Mouse (Mus musculus) gastrocnemius, adult 2 months (tissue): ENCODE results near the gene Galnt6. TPM values are rescaled to one million over a fixed set of nuclear protein-coding genes. Genes with fewer than 3 reads are reported as not detected.

Experiments
- DNase-seq: peaks from one replicate; pipeline ENCODE4 v3.0.0; 2022
- H3K27ac ChIP-seq: fragments of 200-600 bp; 2 replicates; pipeline ENCODE4 v1.8.1; 2022; ENCODE audit warnings: mild to moderate bottlenecking
- H3K4me3 ChIP-seq: fragments of 200-600 bp; 2 replicates; pipeline ENCODE4 v1.8.1; 2022; ENCODE audit warnings: mild to moderate bottlenecking, moderate library complexity
- CTCF ChIP-seq: fragments of 200-600 bp; IDR thresholded peaks from 2 replicates; pipeline ENCODE4 v1.8.1; 2022; ENCODE audit warnings: antibody characterized with exemption, mild to moderate bottlenecking, moderate library complexity
- intact Hi-C: fragments of 180-260 bp; cut with DNase I; formaldehyde crosslinking; loops from one replicate; pipeline ENCODE4 v1.15.1; 2025
- total RNA-seq, 2 experiments: library from RNA; stranded (reverse); gene quantifications; 2 replicates each; pipeline ENCODE4 v1.2.3; 2021

Gene Galnt6
- total RNA-seq, 2 experiments from 2014 or later, result 0.10 to 0.14 TPM

DNA sequence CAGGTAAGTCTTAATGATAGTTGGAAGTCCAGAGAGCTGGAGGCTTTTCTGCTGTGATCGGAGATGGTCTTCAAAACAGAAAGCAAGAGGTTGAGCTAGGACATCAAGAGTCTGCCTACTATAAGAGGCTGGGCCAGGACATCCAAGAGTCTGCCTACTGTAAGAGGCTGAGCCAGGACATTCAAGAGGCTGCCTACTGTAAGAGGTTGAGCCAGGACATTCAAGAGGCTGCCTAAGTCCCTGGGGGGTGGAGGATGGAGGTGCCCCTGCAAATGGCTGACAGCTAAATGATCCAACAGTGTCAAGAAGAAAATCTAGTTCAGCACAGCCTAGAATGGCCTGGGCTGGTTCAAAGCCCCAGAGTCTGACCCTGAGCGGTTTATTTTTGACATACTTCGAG, 19.4 kb upstream of the Galnt6 start:
- Histone ChIP-seq H3K27ac (no peak overlapping the region), H3K4me3 (no peak overlapping the region)
- no peak for DNase-seq
- intact Hi-C loops, result no loop called here
- no peak for TF ChIP-seq CTCF

DNA sequence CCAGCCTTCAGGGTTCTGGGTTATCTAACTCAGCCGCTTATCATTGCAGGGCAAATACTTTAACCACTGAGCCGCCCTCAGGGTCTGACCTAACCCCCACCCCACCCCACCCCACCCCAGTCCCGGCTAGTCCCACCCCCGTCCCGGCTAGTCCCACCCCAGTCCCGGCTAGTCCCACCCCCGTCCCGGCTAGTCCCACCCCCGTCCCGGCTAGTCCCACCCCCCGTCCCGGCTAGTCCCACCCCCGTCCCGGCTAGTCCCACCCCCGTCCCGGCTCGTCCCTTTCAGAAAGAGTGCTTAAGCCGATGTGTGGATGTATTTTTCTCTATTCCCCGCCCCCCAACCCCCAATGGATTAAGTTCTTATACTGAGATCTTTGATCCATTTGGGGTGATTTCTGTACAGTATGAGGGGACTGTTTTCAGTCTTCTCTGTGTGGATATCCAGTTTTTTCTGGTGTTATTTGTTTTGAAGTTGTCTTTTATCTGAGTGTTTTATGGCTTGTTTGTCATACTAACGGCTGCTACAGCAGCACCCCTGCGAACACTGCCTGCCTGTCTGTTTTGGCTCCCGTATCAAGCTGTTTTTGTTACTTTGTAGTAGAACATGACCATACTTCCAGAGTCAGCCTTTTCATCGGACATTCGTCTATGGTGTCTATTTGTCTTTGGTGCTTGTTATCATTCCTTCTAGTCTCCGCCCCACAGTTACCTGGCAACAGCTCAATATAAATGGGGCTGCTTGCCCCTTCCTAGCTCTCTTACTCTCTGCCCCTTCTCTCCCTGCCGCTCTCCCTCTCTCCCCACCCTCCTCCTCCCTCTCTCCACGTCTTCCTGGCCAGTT, 18.2 kb upstream of the Galnt6 start:
- no peak for TF ChIP-seq CTCF

DNA sequence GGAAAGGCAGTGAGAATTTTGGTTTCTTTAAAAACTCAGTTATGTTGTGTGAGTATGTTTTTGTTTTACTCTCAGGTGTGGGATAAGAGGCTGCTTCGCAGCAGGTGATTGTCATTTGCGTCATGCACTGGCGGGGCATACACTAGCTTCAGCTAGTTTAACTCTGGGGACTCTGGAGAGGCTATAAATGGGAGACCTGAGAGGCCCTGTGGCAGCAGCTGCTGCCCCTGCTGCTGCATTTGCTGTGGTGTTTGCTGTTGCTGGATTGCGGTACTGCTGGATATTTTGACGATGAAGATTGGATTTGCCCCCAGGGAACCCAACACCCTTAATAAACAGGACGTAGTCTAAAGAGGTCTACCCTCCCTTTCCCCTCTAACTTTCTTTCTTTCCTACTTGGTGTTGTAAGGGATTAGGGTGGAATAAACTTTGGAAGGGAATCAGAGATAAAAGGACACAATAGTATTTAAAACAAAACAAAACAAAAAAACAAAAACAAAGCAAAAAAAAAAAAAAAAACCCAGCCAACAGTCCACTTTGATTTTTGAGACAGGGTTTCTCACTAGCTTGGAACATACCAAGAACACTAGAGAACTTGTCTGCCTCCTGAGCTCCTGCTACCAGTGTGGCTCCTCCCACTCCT, 17.4 kb upstream of the Galnt6 start:
- DNase-seq, result no peak
- Histone ChIP-seq H3K27ac (no peak overlapping the region), H3K4me3 (peak overlapping the region; percentile 60)
- intact Hi-C loops, result no loop called here
- no peak for TF ChIP-seq CTCF

More for the DNA sequence above, 18.2 kb upstream of the Galnt6 start:
- peak; percentile 33 for DNase-seq
- intact Hi-C loops, result no loop called here
- peak overlapping the region; percentile 13; the same call in 1 of the 2 replicates for H3K27ac ChIP-seq
- peak overlapping the region; percentile 60 for H3K4me3 ChIP-seq

DNA sequence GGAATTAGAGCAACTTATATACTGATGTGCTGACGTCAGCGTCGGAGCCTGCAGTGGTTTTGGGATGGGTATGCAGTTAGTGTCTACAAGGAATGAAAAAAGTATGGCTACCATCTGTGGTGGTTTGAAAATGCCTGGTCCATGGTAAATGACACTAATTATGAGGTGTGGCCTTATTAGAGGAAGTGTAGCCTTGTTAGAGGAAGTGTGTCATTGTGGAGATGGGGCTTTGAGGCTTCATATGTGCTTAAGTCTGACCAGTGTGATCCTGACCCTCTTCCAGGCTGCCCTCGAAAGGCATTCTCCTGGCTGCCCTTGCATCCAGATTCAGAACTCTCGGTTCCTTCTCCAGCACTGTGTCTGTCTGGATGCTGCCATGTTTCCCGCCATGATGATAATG, 14.1 kb upstream of the Galnt6 start:
- intact Hi-C loops, result no loop called here
- no peak overlapping the region for H3K27ac ChIP-seq
- no peak overlapping the region for H3K4me3 ChIP-seq
- no peak for TF ChIP-seq CTCF
- DNase-seq, result no peak

DNA sequence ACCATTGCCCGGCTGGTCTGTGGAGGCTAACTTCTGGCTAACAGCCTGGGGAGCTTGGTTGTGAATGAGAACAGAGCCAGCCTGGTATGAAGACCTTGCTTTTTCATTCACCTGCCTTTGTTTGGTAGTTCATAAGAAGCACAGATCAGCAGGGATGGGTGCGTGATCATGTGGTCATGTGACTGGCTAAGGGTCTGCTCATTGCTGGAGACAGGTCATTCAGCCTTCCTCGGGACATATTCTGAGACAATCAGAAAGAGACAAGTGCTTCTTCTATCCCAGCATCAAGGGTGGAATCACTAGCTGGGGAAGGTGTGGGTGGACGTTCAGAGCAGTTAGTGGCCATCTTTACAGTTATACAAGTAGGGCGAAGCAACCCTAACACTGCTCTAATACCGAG, 10.3 kb upstream of the Galnt6 start:
- intact Hi-C loops, result no loop called here
- DNase-seq, result no peak
- H3K4me3 ChIP-seq, result no peak overlapping the region
- no peak overlapping the region for H3K27ac ChIP-seq
- no peak for TF ChIP-seq CTCF

DNA sequence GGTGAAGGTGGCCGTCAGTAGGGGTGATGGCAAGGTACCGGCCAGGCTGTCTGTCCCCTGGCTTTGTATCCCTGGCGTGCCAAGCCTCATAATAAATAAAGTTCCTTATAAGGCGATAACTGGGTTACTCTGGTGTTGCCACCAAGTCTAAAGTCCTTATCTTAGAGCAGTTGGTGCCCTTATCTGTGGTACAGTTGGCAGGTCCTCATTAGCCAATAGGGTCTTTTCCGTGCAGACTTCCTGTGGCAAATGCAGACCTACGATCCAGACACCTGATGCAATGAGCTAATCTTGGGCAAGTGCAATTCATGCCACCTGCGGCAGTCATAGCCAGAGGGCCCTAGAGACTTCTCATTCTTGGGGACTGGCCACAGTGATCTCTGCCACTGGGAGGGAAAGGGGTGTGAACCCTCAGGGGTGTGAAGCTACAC, 9.2 kb upstream of the Galnt6 start:
- no peak for TF ChIP-seq CTCF
- intact Hi-C loops, result no loop called here
- Histone ChIP-seq H3K4me3 (no peak overlapping the region), H3K27ac (no peak overlapping the region)
- DNase-seq, result no peak

DNA sequence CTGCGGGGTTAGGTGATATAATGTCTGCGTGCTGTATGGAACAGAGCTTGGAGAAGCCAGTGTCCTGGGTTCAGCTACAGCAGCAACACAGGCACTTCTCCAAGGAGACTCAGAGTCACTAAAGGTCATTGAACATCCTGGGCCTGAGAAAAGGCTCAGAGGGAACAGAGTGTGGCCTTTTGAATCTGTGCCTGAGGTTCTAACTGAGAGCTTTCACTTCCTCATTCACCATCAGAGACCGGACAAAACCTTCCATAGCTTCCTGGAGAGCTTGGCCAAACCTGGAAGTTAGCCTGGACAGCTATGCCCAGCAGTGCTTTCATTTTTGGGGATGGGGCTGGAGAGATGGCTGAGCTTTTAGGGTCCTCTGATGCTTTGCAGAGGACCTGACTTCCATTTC, 8.5 kb upstream of the Galnt6 start:
- intact Hi-C loops, result no loop called here
- no peak overlapping the region for H3K4me3 ChIP-seq
- no peak overlapping the region for H3K27ac ChIP-seq
- DNase-seq, result no peak
- TF ChIP-seq CTCF, result no peak

DNA sequence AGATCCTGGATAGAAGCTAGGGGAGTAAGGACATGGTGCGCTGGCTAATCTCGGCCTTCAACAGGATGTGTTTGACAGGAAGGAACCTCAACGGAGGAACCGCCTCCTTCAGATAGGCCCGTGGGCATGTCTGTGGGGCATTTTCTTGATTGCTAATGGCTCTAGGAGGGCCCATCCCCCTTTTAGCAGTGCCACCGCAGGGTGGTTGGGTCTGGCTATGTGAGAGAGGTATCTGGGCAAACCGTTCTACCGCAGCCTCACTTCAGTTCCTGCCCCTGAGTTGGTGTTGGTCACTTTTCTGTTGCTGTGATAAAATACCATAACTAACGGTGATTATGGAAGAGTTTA, 6.8 kb upstream of the Galnt6 start:
- no peak for TF ChIP-seq CTCF
- no peak overlapping the region for H3K27ac ChIP-seq
- DNase-seq, result no peak
- intact Hi-C loops, result no loop called here
- no peak overlapping the region for H3K4me3 ChIP-seq

DNA sequence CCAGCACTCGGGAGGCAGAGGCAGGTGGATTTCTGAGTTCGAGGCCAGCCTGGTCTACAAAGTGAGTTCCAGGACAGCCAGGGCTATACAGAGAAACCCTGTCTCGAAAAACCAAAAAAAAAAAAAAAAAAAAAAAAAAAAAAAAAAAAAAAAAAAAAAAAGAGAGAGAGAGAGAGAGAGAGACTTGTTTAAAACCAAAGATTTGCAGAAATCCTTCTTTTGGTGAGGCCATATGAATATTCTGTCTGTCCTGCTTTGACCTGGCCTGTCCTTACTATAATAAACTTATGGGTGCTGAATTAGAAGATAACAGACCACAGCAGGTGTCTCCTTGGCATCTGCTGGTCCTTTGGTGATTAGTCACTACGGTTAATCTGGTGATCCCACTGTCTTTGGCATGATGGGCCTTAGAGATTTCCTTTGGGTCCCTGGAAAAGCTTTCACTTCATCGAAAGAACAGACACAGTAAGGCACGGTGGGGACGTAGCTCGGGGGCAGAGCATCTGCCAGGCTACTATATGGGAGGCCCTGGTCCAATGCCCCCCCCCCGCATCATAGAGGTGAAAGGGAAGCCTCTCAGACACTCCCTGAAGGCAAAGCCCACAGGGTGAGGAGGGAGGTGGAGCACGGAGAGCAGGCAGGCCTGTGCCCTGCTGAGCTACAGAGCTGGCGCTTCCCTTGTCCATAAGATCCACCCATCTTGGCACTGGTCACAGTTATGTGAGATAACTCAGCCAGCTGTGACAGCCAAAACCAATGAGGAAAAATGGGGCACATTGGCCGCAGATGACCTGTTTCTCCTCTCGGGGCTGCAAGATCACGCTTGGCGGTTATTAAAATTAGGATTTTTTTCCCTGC, 6.1 kb upstream of the Galnt6 start:
- DNase-seq, result no peak
- no peak for TF ChIP-seq CTCF
- no peak overlapping the region for H3K4me3 ChIP-seq
- intact Hi-C loops, result no loop called here
- no peak overlapping the region for H3K27ac ChIP-seq

DNA sequence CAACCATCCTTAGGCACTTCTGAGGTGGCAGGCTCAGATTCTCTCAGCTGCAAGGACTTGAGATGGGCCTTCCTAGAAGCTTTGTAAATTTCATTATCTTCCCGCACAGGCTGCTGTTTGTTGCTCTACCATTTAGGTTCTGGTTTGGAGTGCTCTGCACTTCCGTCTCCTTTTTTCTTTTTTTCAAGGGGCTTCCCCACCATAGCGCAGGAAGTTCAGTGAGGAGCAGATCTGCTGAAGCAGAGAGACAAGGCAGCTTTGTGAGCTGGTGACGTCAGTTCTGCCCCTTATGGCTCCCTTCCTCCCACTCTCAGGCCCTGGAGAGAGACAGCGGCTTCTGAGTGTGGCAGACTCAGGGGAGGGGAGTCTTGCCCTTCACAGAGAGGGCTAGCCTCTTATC, 3.4 kb upstream of the Galnt6 start:
- no peak overlapping the region for H3K27ac ChIP-seq
- TF ChIP-seq CTCF, result no peak
- intact Hi-C loops, result no loop called here
- no peak for DNase-seq
- no peak overlapping the region for H3K4me3 ChIP-seq

DNA sequence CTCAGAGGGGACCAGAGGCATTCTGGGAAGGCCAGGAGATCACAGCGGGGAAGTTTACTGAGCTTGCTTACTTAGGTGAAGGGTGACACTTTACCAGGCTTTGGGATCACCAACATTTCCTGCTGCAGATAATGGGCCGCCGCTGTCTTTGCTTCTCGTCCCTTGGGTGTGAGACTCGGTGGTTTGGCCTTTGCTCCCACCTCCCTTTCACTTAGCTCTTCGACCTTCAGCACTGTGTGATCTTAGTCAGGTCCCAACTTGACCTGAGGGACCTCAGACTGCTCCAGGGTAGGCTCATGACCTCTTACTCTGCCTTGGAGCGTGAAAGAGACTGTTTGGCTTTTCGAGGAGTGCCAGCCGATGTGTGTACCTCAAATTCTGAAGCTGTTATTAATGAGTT, 1.9 kb upstream of the Galnt6 start:
- no peak for TF ChIP-seq CTCF
- DNase-seq, result no peak
- Histone ChIP-seq H3K27ac (no peak overlapping the region), H3K4me3 (no peak overlapping the region)
- intact Hi-C loops, result no loop called here

DNA sequence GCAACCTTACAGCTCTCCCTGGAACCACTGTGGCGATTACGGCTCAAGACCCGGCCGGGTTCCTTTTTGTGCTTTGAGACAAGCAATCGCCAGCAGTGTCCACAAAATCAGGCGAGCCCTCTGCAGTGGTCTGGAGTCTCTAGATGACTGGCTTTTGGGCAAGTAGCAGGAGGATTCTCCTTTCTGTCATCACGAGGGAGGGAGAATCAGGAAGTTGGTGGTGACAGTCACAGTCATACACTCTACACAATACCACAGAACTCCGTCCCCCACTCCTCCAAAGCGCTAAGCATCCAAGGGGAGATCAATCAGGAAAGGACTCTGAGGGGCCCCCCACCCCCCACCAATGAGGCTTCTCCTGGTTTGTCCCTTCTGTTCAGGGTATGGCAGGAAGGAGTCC, 590 bp downstream of the Galnt6 start:
- TF ChIP-seq CTCF, result no peak
- no peak for DNase-seq
- intact Hi-C loops, result no loop called here
- no peak overlapping the region for H3K27ac ChIP-seq
- peak overlapping the region; percentile 55 for H3K4me3 ChIP-seq

DNA sequence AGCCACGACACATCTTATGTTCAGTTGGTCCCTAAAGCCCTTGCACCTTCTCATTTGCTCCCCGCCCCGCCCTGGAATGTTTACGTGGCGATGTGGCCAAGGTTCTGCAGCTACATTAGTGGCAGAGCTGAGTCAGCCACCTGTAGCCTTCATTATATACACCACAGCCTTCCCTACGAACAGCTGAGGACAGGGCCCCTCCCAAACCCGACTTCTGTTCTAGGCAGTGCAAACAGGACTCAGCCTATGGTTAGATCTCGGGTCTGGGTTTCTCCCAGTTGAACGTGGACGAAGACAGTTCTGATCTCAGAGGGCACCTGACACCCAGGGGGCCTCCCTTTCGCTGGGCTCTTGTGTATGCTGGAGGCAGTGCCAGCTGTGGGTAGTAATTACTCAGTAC, 1.3 kb downstream of the Galnt6 start:
- H3K4me3 ChIP-seq, result no peak overlapping the region
- no peak overlapping the region for H3K27ac ChIP-seq
- TF ChIP-seq CTCF, result no peak
- no peak for DNase-seq
- intact Hi-C loops, result no loop called here
